Mouse (Mus musculus) cerebellum, adult 2 months (tissue): ENCODE results near the gene Znrf3.

ENCODE experiments used
- CTCF ChIP-seq: fragments of 200-500 bp; IDR thresholded peaks from 2 replicates; pipeline ENCODE4 v1.5.1; 2011; ENCODE audit warnings: low read depth, mild to moderate bottlenecking, control low read depth, low read length, moderate library complexity, borderline replicate concordance; ENCODE audit not compliant: insufficient read depth
- POLR2A ChIP-seq: fragments of 200-500 bp; IDR thresholded peaks from 2 replicates; pipeline ENCODE4 v1.6.1; 2011; ENCODE audit warnings: low read length, control low read depth, borderline replicate concordance; ENCODE audit not compliant: insufficient read depth

GRCm38 (mm10) chr11:5402127-5402733 lies 42.4 kb downstream of the Znrf3 start:
- TF ChIP-seq CTCF, result no peak
- no peak for TF ChIP-seq POLR2A
